Mouse (Mus musculus) CD8-positive naive resting alpha-beta T cell, adult 57 days (primary cell): ENCODE measurements around the gene Pias1. TPM values are rescaled to one million over a fixed set of nuclear protein-coding genes. Genes with fewer than 3 reads are reported as not detected.

Experiments
- total RNA-seq: library from RNA; stranded (reverse); gene quantifications from one replicate; pipeline ENCODE4 v1.2.4, GENCODE M21; 2023

Pias1 gene
- 122 TPM for total RNA-seq

GRCm38 (mm10) chr9:62987824-62988223, at the start of gene Pias1:
TSS of gene Pias1 (minus strand) at chr9:62987924.

GRCm38 (mm10) chr9:62857719-62858261, 129.9 kb downstream of the Pias1 start, which contains the start of gene Calml4:
TSS of gene Calml4 (plus strand) at chr9:62858080.

GRCm38 (mm10) chr9:62838506-62839171, 149.1 kb downstream of the Pias1 start, which contains the start of gene Cln6:
TSS of gene Cln6 (plus strand) at chr9:62838785.

Other genes with a start within 250 kb of the Pias1 start
- gene Fem1b, start 176.0 kb downstream of the Pias1 start, total RNA-seq, result 15.2 TPM
- 16.4 TPM for gene Cln6, start 149.1 kb downstream of the Pias1 start, total RNA-seq
- gene Calml4, start 129.8 kb downstream of the Pias1 start, total RNA-seq, result not detected
- 0.37 TPM for gene Skor1, start 161.0 kb upstream of the Pias1 start, total RNA-seq